Mouse (Mus musculus) heart, postnatal 0 days (tissue): ENCODE data around the gene Mbd5.

ENCODE experiments used
- CTCF ChIP-seq: IDR thresholded peaks from 2 replicates; pipeline ENCODE4 v1.5.1; 2016; ENCODE audit warnings: antibody characterized with exemption, control low read depth, low read depth
- EP300 ChIP-seq: IDR thresholded peaks from 2 replicates; pipeline ENCODE4 v1.6.1; 2016; ENCODE audit warnings: antibody characterized with exemption, low read depth

- TF ChIP-seq CTCF = no peak
- TF ChIP-seq EP300 = no peak
Measured at GRCm38 (mm10) chr2:49241715-49242114, 292.4 kb downstream of the Mbd5 start.
